Mouse (Mus musculus) naive thymus-derived CD4-positive, alpha-beta T cell, adult 5 months (primary cell): Measurements from ENCODE around the gene Zfp213. TPM values are rescaled to one million over a fixed set of nuclear protein-coding genes. Genes with fewer than 3 reads are reported as not detected.

ENCODE experiments used
- polyA plus RNA-seq: library from polyadenylated mRNA; unstranded; fragments of 100-300 nt; shearing (Covaris generic); gene quantifications from one replicate; pipeline ENCODE4 v1.2.1, GENCODE M21; 2017

The Zfp213 gene
- polyA plus RNA-seq, result 8.3 TPM

GRCm38 (mm10) chr17:23563595-23564367 lies at the start of gene Zfp213:
Zfp213 (minus strand) TSS chr17:23564238.

GRCm38 (mm10) chr17:23600641-23601622 lies 36.9 kb upstream of the Zfp213 start, which contains the start of gene Zscan10:
Zscan10 (plus strand) TSS chr17:23600856.

GRCm38 (mm10) chr17:23598582-23599552 lies 34.8 kb upstream of the Zfp213 start, which contains the start of gene Zfp13:
Zfp13 (minus strand) TSS chr17:23599487.

Other genes with a start within 250 kb of the Zfp213 start
- gene Vmn2r115, start 220.5 kb downstream of the Zfp213 start, polyA plus RNA-seq, result 0.11 TPM
- not detected for gene Vmn2r116, start 179.6 kb downstream of the Zfp213 start, polyA plus RNA-seq
- not detected for gene Vmn2r117, start 84.5 kb downstream of the Zfp213 start, polyA plus RNA-seq
- gene Zfp13, start 35.2 kb upstream of the Zfp213 start, polyA plus RNA-seq, result not detected
- 19.6 TPM for gene Zscan10, start 36.6 kb upstream of the Zfp213 start, polyA plus RNA-seq
- not detected for gene Mmp25, start 81.0 kb upstream of the Zfp213 start, polyA plus RNA-seq
- not detected for gene Bicdl2, start 96.3 kb upstream of the Zfp213 start, polyA plus RNA-seq
- gene Hcfc1r1, start 109.4 kb upstream of the Zfp213 start, polyA plus RNA-seq, result 46.7 TPM
- gene Thoc6, start 109.6 kb upstream of the Zfp213 start, polyA plus RNA-seq, result 35.4 TPM
- gene Tnfrsf12a, start 113.2 kb upstream of the Zfp213 start, polyA plus RNA-seq, result 38.8 TPM
- gene Cldn6, start 115.0 kb upstream of the Zfp213 start, polyA plus RNA-seq, result not detected
- gene Cldn9, start 119.8 kb upstream of the Zfp213 start, polyA plus RNA-seq, result not detected
- 0.27 TPM for gene 1520401A03Rik, start 158.5 kb upstream of the Zfp213 start, polyA plus RNA-seq
- 57.3 TPM for gene Pkmyt1, start 162.1 kb upstream of the Zfp213 start, polyA plus RNA-seq
- gene Paqr4, start 176.6 kb upstream of the Zfp213 start, polyA plus RNA-seq, result 1.00 TPM
- 0.81 TPM for gene Kremen2, start 181.6 kb upstream of the Zfp213 start, polyA plus RNA-seq
- 23.4 TPM for gene Flywch1, start 207.4 kb upstream of the Zfp213 start, polyA plus RNA-seq
- not detected for gene Flywch2, start 221.8 kb upstream of the Zfp213 start, polyA plus RNA-seq
- gene Srrm2, start 226.3 kb upstream of the Zfp213 start, polyA plus RNA-seq, result 1,111 TPM